Mouse (Mus musculus) retina, embryonic 14.5 days (tissue): Measurements from ENCODE around the gene Tmem251.
A peak's percentile ranks its signal among the peaks of the same experiment; 100 is the strongest.

ENCODE experiments used
- DNase-seq: peaks from one replicate; pipeline ENCODE4 v3.0.0-alpha.2; 2015; ENCODE audit warnings: low spot score

The Tmem251 gene

GRCm38 (mm10) chr12:102743589-102744574 lies at the start of gene Tmem251, which contains the start of gene Moap1:
Gene Tmem251 (plus strand): TSS chr12:102743762.
Gene Moap1 (minus strand): TSS chr12:102743661.
- DNase-seq, result peak; percentile 92

DNA sequence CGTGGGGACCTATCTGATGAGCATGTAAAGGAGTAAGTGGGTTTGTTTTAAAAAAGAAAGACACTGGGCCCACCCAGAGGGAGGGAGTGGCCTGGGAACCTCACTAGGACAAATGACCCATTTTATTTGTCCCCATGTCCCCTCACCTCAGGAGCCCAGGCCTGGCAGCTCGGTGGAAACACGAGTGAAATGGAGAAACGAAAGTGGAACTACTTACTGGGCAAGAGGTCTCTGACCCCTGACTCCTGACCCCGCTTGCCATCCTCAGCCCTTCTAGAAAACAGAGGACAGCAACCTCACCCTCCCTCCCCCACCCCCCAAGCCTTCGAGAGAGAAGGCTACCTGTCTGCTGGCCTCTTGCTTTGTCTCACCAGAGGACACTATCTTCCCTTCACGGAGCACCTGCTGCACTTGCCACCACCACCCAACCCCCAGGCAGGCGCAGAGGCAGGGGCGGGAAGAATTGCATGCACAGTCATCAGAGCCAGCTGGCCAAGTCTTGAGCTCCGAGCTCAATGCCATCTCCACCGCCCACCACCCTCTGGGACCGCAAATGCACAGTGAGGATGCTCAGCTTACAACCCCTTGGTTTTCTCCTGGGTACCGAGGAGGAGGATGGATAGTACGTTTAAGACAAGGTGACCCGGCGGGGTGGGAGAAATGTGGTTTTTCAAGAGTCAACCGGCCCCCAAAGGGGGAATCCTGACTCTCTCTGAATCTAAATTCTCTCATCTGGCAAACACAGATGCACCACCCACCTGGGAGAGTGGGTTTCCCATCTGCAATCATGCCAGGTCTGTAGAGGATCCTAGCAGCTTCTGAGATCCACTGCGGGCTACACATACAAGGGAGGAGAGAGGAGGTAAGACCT lies 48.0 kb upstream of the Tmem251 start:
- DNase-seq, result no peak

DNA sequence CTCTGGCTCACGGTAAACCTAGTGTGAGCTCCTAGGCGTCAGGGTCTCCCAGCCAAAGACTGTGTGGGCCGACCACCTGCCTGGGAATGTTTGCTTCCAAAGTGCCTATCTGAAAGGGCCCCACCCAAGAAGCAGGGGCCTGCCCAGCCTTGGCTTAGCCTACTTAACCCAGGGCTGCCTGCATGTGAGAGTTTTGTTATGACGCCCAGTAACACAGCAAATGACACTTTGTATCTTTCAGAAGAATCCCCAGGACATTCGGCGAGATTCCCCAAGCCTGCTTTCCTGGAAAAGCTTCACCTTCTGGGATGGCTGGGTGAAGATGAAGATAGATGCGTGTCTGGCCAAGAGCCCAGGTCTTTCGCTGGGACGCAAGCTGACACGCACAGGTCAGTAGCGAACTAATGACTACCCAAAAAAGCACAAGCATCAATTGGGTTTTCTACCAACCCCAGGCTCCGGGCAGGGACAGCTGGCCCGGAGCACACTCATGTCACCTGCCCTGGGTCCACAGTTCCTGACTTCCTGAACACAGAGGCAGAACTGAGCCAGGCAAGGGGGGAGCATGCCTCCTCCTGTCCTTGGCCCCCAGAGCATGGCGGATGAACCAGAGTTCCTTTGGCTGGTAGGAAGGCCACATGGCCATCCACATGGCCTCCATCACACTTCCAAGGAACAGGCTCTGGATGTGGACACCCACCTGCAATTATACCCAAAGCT lies 46.8 kb upstream of the Tmem251 start:
- no peak for DNase-seq

GRCm38 (mm10) chr12:102697381-102697780 lies 46.2 kb upstream of the Tmem251 start:
- no peak for DNase-seq

- peak; percentile 49 for DNase-seq
Observed at GRCm38 (mm10) chr12:102698089-102698684, 45.4 kb upstream of the Tmem251 start.

DNA sequence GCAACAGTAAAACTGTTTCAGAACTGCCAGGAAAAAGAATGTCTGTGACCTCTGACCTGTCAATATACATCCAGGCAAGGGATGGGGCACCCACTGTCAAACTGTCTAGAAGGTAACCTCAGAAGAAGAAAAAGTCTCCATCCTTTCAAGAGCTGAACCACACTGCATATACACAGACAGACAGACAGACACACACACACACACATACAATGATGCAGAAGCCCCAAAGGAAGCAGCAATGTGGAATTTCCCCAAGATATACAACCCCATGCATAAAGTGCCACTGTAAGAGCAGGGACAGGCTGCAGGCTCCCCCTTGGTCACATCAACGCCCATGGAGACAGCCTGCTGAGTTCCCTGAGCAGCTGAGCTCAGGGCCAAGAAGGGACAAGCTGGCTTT lies 44.4 kb upstream of the Tmem251 start:
- no peak for DNase-seq

GRCm38 (mm10) chr12:102700453-102700852 lies 43.1 kb upstream of the Tmem251 start:
- DNase-seq, result no peak

DNA sequence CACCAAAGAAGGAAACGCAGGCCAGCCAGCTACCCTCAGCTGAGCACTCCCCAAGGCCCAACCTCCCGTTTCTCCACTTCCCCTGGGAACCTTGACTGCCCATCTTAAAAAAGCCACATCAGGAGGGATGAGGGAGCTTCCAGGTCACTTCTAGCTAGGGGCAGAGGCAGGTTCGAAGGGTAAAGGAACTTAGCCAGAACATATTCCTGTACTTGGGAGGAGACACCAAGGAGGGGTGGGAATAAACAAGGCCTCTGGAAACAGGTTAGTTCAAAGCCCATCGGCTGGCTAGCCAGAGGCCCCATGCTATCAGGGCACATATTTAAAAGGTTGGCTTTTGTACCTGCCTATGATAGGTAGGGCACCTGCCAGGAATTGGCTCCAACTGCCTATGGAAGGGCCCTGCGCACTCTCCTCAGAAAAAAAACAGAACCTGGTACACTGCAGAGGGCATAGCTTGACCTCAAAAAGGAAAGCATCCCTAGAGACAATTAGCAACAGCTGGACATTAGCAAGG lies 41.8 kb upstream of the Tmem251 start:
- no peak for DNase-seq

DNA sequence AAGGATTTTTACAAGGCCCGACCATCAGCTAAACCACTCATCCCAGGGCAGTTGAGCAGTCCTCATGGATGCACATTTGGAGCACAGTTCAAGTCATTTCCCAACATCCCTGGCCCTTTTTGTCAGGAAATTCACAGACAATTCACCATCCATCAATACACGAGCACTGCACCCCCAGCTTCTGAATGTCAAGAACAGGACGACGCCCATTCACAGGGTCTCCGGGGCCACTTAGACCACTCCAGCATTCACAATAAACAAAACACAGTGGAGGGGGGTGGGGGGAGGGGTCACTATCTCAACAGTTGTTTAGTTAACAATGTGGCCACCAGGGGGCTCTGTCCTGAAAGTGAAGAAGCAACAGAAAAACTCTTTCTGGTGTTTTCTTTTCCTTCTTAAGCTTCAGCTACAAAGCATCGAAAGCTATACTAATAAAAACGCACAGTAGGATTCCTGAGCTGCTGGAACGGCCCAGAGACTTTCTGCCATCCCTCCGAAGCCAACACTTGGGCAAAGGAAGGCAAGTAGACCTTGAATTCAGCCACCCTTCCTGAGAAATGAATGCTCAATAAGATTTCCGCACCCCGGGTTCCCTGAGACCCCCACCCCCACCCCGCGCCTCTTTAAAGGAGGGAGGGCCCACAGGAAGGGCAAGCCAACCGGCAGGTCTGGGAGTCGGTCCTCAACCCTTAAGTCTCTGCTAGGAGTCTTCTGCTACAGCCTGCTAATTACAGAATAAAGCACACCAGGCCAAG lies 41.0 kb upstream of the Tmem251 start:
- peak; percentile 92 for DNase-seq

DNA sequence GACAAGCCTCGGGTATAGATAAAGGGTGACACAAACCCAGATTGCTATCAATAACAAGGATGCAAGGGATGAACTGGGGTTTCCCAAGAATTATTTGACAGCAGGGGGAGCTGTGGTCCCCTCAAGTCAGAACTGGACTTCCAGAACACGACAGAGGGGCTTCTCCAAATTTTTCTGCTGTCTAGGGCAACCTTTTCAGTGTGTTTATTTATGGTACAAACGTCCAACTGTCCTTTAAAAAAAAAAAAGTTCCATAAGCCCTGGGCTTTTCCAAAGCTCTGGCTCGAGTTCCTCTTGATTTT lies 40.5 kb upstream of the Tmem251 start:
- DNase-seq, result peak; percentile 63

GRCm38 (mm10) chr12:102703441-102703840 lies 40.1 kb upstream of the Tmem251 start:
- no peak for DNase-seq

DNA sequence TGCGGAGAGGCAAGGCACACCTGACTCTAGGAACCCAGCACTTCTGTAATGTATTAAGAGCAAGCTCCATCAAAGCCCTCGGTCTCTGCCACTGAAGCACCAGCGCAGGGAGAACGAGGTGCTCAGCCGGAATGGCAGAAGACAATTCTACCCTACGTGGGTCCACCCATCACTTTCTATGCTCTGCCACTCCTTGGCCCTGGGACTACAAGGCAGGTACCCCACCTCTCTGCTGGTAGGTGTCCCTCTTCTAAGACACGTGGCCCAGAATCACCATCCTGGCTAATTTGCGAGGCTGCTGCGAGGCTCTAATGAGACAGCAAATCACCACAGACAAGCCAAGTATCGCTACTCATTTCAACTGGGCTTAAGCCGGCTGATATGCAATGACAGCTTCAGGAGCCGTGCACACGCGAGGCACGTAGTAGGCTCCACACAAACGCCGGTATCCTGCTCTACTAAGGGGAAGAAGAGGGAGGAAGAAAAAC lies 39.6 kb upstream of the Tmem251 start:
- DNase-seq, result peak; percentile 47

DNA sequence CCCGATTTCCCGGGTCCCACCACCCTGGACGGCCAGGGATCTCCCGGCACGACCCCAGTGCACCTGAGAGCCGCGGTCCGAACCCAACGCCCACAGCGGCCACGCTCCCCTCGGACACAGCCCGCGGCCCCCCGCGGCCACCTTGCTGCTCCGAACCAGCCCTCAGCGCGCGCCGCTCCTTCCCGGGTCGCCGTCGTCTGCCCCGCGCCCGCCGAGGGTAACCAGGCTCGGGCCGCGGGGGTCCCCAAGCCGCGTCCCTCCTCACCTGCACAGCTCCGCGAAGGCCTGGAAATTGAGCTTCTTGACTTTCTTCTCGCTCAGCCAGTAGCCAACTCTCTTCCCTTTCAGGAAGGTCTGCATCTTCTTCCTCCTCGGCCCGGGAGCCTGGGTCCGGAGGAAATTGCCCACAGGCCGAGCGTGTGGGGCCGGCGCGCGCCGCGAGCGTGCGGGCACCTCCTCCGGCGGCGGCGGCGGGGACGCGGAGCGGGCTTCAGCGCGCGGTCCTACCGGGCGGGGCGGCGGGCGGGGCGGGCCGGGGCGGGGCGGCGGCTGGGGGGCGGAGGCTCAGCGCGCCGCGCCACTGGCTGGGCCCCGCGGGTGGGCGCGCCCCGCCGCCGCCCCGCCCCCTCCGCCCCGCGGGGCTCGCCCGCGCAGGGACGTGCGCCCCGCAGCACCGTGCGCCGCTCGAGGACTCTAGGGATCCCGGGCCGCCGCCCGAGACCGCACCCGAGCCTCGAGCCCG lies 38.9 kb upstream of the Tmem251 start, which contains the start of gene Itpk1:
Gene Itpk1 (minus strand): TSS at position 474 of the 742 bp plus-strand sequence.
- peak; percentile 68 for DNase-seq

- peak; percentile 93 for DNase-seq
Observed at GRCm38 (mm10) chr12:102705216-102705871, 38.2 kb upstream of the Tmem251 start.

GRCm38 (mm10) chr12:102705906-102706640 lies 37.5 kb upstream of the Tmem251 start:
- no peak for DNase-seq

DNA sequence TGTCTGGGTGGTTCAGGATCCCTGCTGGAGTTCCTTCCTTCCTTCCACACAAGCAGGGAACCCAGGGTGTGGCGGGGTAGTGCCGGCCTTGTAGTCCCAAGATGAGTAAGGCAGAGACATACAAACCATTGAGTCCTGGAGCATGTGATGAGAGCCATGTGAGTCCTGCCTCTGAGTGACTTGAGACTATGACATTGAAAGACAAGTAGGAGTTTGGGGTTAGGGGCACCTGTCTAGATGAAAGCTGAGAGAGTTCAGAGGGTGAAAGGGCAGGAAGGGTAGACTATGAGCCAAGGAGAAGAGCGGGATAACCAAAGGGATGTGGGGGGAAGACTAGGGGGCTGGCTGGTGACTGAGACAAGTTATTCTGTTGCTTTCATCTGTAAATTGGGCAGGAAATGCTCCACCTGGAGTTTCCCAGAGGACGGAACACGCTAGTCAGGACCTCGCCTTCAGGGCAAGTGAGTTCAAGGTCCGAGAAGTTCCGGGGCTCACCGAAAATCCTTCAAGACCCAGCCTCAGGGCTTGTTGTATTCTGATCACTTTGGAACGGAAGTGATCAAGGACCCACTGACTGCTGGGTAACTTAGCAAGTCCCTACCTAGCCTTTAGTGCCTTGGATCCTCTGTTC lies 36.6 kb upstream of the Tmem251 start:
- DNase-seq, result no peak

DNA sequence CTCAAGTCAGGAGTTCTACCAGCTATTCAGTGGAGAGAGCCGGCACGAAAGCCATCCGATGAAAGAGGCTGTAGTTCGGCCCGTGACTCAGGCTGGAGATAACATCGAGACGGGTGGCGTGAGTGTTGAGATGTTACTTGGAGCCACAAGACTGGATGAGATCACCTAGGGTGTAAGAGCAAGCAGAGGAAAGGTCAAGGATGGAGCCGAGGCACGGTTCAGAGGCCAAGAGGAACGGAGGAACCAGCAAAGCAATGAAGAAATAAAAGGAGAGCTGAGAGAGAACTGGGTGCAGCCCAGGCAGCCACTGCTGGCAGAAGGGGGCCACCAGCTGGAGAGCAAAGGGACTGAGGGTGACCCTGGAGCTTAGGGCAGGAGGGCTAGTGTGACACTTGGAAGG lies 35.3 kb upstream of the Tmem251 start:
- no peak for DNase-seq

GRCm38 (mm10) chr12:102709896-102710295 lies 33.7 kb upstream of the Tmem251 start:
- no peak for DNase-seq
